8 mouse cellular contexts compared by ENCODE assay signal in genomic region chr2:139589905-139590304, GRCm38 (mm10).
DNase-seq lines count a peak whose midpoint lies in the region; ATAC-seq and TF ChIP-seq lines count a peak whose summit lies in the region.

No protein-coding gene starts in this region.

- peak; percentile 66 for TF ChIP-seq CTCF in left cerebral cortex, adult 2 months (IDR thresholded peaks at IDR 0.05)

- no peak overlapping the region for H3K27ac ChIP-seq in hindbrain, embryonic 14.5 days
- no peak overlapping the region for H3K27ac ChIP-seq in hindbrain, embryonic 16.5 days (ENCODE audit: low read depth, low read length)
- no peak overlapping the region for H3K27ac ChIP-seq in left cerebral cortex, adult 2 months
- no peak overlapping the region for H3K27ac ChIP-seq in neural tube, embryonic 14.5 days (ENCODE audit: low read depth, low read length)

- H3K4me2 ChIP-seq in hindbrain, embryonic 14.5 days (replicated peaks): no peak overlapping the region
- H3K4me2 ChIP-seq in hindbrain, embryonic 16.5 days (ENCODE audit: low read length): no peak overlapping the region
- H3K4me2 ChIP-seq in neural tube, embryonic 14.5 days (ENCODE audit: low read depth, low read length): no peak overlapping the region

- DNase-seq in hindbrain, embryonic 14.5 days (ENCODE audit: low spot score): peak; percentile 46
- DNase-seq in ES-CJ7 (ENCODE audit: low read depth, low spot score) (peak; percentile 62), MN1 (ENCODE audit: low spot score) (no peak)
- DNase-seq in adrenal gland, postnatal 25 days: peak; percentile 65
- DNase-seq in frontal cortex, adult 2 months (ENCODE audit: extremely low spot score in 1 of 2, low spot score in 1 of 2): peak; percentile 11 to 72
- peak; percentile 31 to 42 for DNase-seq in left cerebral cortex, adult 2 months (ENCODE audit: extremely low spot score in 1 of 2, low spot score in 2 of 2)

- intact Hi-C loops in left cerebral cortex, adult 2 months (cut with DNase I): loop anchor here (2.0 to 5.0 kb wide), 4 partner anchors 89 to 567 kb away; partner anchors contain the start of gene Ism1

- no peaks in the 10 kb centered on the region for H3K4me1 ChIP-seq in hindbrain, embryonic 14.5 days (replicated peaks; ENCODE audit: control insufficient read depth, insufficient read depth, low read length)
- no peaks in the 10 kb centered on the region for H3K4me1 ChIP-seq in hindbrain, embryonic 16.5 days (ENCODE audit: control insufficient read depth, insufficient read depth, low read depth, low read length)
- no peaks in the 10 kb centered on the region for H3K4me1 ChIP-seq in neural tube, embryonic 14.5 days (ENCODE audit: control insufficient read depth, insufficient read depth, low read length)

- WGBS in hindbrain, embryonic 14.5 days: 38% methylated on average over 4 of the region's 4 CpGs
- 39% methylated on average over 4 of the region's 4 CpGs for WGBS in hindbrain, embryonic 16.5 days
- WGBS in neural tube, embryonic 14.5 days: 45% methylated on average over 4 of the region's 4 CpGs

- no peaks in the 10 kb centered on the region for H3K36me3 ChIP-seq in hindbrain, embryonic 14.5 days (replicated peaks; ENCODE audit: control insufficient read depth, insufficient read depth)
- no peaks in the 10 kb centered on the region for H3K36me3 ChIP-seq in hindbrain, embryonic 16.5 days (ENCODE audit: control insufficient read depth, insufficient read depth, low read length)
- H3K36me3 ChIP-seq in neural tube, embryonic 14.5 days (ENCODE audit: control insufficient read depth, insufficient read depth, low read length): no peaks in the 10 kb centered on the region

- H3K4me3 ChIP-seq in hindbrain, embryonic 14.5 days (replicated peaks; ENCODE audit: low read length): no peak overlapping the region
- H3K4me3 ChIP-seq in hindbrain, embryonic 16.5 days (ENCODE audit: low read length): no peak overlapping the region
- H3K4me3 ChIP-seq in left cerebral cortex, adult 2 months: no peak overlapping the region
- H3K4me3 ChIP-seq in neural tube, embryonic 14.5 days (ENCODE audit: low read depth, low read length): no peak overlapping the region

- H3K9ac ChIP-seq in hindbrain, embryonic 14.5 days: no peak overlapping the region
- no peak overlapping the region for H3K9ac ChIP-seq in hindbrain, embryonic 16.5 days (ENCODE audit: low read depth, low read length)
- no peak overlapping the region for H3K9ac ChIP-seq in neural tube, embryonic 14.5 days (replicated peaks; ENCODE audit: low read depth, low read length)

- H3K27me3 ChIP-seq in hindbrain, embryonic 14.5 days (ENCODE audit: control insufficient read depth, insufficient read depth, low read length): no peaks in the 10 kb centered on the region
- no peaks in the 10 kb centered on the region for H3K27me3 ChIP-seq in hindbrain, embryonic 16.5 days (replicated peaks; ENCODE audit: control insufficient read depth, insufficient read depth, low read length)
- no peaks in the 10 kb centered on the region for H3K27me3 ChIP-seq in neural tube, embryonic 14.5 days (ENCODE audit: control insufficient read depth, insufficient read depth, low read length)

- H3K9me3 ChIP-seq in hindbrain, embryonic 14.5 days (ENCODE audit: control insufficient read depth, low read length): no peaks in the 10 kb centered on the region
- H3K9me3 ChIP-seq in hindbrain, embryonic 16.5 days (ENCODE audit: control insufficient read depth, low read length): no peaks in the 10 kb centered on the region
- no peaks in the 10 kb centered on the region for H3K9me3 ChIP-seq in neural tube, embryonic 14.5 days (ENCODE audit: control insufficient read depth, low read length)

- no peak for ATAC-seq in hindbrain, embryonic 14.5 days (ENCODE audit: low FRiP score)
- ATAC-seq in hindbrain, embryonic 16.5 days: no peak
- ATAC-seq in neural tube, embryonic 14.5 days (ENCODE audit: low read depth): 0 out of 2 replicates have a peak, but pooled peaks have one; percentile 58
